Mouse (Mus musculus): ENCODE measurements around the gene Bard1.

Gene Bard1

GRCm38 (mm10) chr1:71063885-71064492 is 39.0 kb downstream of the Bard1 start:
- in situ Hi-C loops (cut with MboI, MseI) = no loop called here

GRCm38 (mm10) chr1:71056143-71056542 is 46.8 kb downstream of the Bard1 start:
- in situ Hi-C loops (cut with MboI, MseI) = loop anchor here (5.0 to 10.0 kb wide), 3 partner anchors 39 to 1661 kb away; no protein-coding TSS in a partner anchor

- in situ Hi-C loops (cut with MboI, MseI) = loop anchor here (5.0 to 10.0 kb wide), 3 partner anchors 38 to 1661 kb away; no protein-coding TSS in a partner anchor
These were observed 47.5 kb downstream of the Bard1 start for GRCm38 (mm10) chr1:71055454-71055853.

- in situ Hi-C loops (cut with MboI, MseI) = loop anchor here in 1 of 2 experiments (10.0 kb wide), 1 partner anchor 1658 kb away; no protein-coding TSS in a partner anchor
These were observed 50.2 kb downstream of the Bard1 start for GRCm38 (mm10) chr1:71052756-71053155.

GRCm38 (mm10) chr1:71052252-71052651 is 50.7 kb downstream of the Bard1 start:
- in situ Hi-C loops (cut with MboI, MseI) = loop anchor here in 1 of 2 experiments (10.0 kb wide), 1 partner anchor 1657 kb away; no protein-coding TSS in a partner anchor

GRCm38 (mm10) chr1:71045141-71045540 is 57.8 kb downstream of the Bard1 start:
- in situ Hi-C loops (cut with MboI, MseI) = loop anchor here (25.0 kb wide), 1 partner anchor 1258 kb away; no protein-coding TSS in a partner anchor

GRCm38 (mm10) chr1:71043951-71044350 is 59.0 kb downstream of the Bard1 start:
- in situ Hi-C loops (cut with MboI, MseI) = loop anchor here (25.0 kb wide), 1 partner anchor 1257 kb away; no protein-coding TSS in a partner anchor

- in situ Hi-C loops (cut with MboI, MseI) = loop anchor here (25.0 kb wide), 1 partner anchor 1250 kb away; no protein-coding TSS in a partner anchor
These were observed 65.9 kb downstream of the Bard1 start for GRCm38 (mm10) chr1:71036999-71037398.

- in situ Hi-C loops (cut with MboI, MseI) = loop anchor here (25.0 kb wide), 1 partner anchor 1248 kb away; no protein-coding TSS in a partner anchor
These were observed 67.4 kb downstream of the Bard1 start for GRCm38 (mm10) chr1:71035565-71035964.

- in situ Hi-C loops (cut with MboI, MseI) = no loop called here
These were observed 80.2 kb downstream of the Bard1 start for GRCm38 (mm10) chr1:71022766-71023165.

- in situ Hi-C loops (cut with MboI, MseI) = no loop called here
These were observed 88.6 kb downstream of the Bard1 start for GRCm38 (mm10) chr1:71014345-71014744.

- in situ Hi-C loops (cut with MboI, MseI) = no loop called here
These were observed 96.9 kb downstream of the Bard1 start for GRCm38 (mm10) chr1:71005998-71006397.

- in situ Hi-C loops (cut with MboI, MseI) = no loop called here
These were observed 98.8 kb downstream of the Bard1 start for GRCm38 (mm10) chr1:71004177-71004576.

- in situ Hi-C loops (cut with MboI, MseI) = no loop called here
These were observed 99.2 kb downstream of the Bard1 start for GRCm38 (mm10) chr1:71003741-71004140.

- in situ Hi-C loops (cut with MboI, MseI) = no loop called here
These were observed 105.5 kb downstream of the Bard1 start for GRCm38 (mm10) chr1:70997377-70997993.

GRCm38 (mm10) chr1:70996766-70997165 is 106.2 kb downstream of the Bard1 start:
- in situ Hi-C loops (cut with MboI, MseI) = no loop called here

Data from T-helper 17 cell (primary cell).